Mouse (Mus musculus) CD4-positive, CD25-positive, alpha-beta regulatory T cell, adult 2 months (primary cell): ENCODE results near the gene Pim1.

Experiments used
- DNase-seq: peaks from one replicate; pipeline ENCODE4 v3.0.0-alpha.2; 2012; ENCODE audit warnings: low read depth, low spot score

The Pim1 gene

DNA sequence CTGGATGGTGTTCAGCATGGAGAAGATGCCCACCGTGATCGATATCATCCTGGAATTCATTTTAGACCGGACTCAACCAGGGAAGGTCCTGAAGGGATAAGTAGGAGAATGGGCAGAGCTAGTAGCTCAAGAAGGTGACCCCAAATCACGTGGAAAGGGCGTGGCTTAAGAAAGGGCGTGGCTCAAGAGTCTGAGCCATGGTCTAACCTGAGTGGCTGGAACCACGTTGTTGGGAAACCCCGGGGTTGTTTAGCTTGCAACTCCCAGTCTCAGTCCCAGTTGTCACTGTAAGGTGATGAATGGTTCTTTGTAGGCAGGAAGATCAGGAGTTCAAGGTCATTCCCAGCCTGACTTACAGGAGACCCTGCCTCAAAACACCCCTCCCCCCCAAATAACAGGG is 29.2 kb downstream of the Pim1 start:
- no peak for DNase-seq

- DNase-seq: no peak
Measured at GRCm38 (mm10) chr17:29525613-29526012, 35.1 kb downstream of the Pim1 start.

DNA sequence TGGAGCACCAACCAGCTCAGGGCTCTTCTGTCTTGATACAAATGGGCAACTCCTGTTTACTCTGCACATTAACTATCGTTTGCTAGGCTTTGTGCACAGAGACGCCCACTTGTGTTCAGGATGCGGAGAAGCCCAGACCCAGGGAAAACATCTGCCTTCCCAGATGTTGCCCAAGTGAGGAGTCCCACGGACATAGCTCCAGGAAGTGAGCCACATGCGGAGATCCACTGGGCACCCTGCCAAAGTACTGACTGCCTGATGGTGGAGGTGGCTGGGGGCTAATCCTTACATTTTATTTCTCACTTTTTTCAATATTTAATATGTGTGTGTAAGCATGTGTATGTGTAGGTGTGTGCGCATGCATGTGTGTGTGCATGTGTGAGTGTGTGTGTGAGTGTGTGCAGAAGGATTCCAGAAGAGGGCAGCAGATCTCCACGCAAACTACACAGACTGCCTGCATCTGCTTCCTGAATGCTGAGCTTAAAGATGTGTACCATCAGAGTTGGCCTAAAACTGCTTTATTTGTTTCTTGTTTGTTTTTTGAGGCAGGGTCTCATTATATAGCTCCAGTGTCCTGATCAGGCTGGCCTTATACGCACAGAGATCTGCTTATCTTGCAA is 38.1 kb downstream of the Pim1 start:
- DNase-seq: peak; percentile 78

GRCm38 (mm10) chr17:29530508-29530907 is 40.0 kb downstream of the Pim1 start:
- peak; percentile 63 for DNase-seq

GRCm38 (mm10) chr17:29531278-29531677 is 40.7 kb downstream of the Pim1 start:
- DNase-seq: peak; percentile 81

DNA sequence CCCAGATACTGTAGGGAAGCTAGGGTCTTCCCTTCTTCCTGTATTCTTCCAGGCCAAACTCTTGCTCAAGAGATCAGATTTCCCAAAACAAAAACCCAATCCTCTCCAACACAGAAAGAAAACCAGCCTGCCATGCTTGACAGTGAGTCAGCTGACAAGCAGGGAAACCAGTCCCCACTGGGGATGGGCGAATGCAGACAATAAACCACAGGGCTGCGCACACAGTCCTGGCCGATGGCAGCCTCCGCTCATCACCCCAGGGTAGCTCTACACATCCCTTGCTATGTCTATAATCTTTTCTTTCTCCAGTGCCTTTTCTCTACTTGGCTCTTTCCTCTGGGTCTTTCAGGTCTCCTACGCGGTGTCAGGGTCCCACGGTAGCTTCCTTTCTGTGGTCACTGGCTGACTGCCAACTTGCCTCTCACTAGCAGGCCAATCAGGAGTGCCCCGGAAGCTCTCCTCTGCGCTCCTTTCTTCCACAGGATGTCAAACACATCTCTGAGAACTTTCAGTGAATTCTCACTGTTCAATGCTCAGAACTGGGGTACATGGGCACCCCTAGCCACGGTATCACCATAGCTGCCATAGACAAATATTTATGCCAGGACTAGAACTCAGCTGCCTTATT is 41.3 kb downstream of the Pim1 start:
- peak; percentile 93 for DNase-seq

DNA sequence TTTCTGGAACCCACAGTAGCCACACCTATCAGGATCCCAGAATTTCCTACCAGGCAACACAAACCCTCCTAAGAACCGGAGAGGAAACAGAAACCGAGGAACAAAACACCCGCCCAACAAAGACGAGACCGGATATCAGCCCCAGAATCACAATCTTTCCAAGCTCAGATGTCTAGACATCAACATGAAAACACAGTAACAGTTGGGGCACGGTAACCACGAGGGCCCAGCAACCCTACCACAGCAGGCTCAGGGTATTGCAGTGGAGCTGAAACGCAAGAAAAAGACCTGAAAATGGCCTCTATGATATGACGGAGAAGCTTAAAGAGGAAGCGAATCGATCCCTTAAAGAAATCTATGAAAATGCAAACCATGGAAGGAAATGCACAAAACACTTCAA is 43.3 kb downstream of the Pim1 start:
- DNase-seq: peak; percentile 83

DNA sequence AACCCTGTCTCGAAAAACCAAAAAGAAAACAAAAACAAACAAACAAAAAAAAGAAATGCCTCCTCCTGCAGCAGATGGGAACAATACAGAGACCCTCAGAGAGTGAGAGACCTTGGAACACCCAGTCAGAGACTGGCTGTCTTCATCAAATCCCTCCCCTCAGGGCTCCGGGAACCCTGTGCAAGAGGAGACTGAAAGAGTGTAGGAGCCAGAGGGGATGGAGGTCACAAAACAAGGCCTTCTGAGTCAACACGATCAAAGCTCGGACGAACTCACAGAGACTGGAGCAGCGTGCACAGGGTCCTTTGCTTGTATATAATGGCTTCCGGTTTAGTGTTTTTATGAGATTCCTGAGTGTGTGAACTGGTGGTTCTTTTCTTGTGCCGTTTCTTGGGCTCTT is 49.9 kb downstream of the Pim1 start:
- DNase-seq: no peak

DNA sequence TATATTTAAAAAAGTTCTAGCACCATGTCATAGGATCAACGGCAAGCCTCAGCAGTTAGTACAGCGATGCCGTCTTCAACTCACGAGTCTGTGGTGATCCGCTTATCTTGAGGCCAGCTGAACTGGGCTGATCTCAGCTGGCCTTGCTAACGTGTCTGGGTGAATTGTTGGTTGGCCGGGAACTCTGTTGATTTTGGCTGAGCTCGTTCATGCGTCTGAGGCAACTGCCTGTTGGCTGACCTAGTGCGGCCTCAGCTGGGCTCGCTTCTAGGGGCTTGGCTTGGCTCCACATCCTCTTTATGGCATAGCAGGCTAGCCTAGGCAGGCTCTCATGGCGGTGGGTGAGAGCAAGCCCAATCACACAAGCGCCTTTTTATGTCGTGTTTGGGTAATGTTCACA is 50.9 kb downstream of the Pim1 start:
- DNase-seq: no peak

DNA sequence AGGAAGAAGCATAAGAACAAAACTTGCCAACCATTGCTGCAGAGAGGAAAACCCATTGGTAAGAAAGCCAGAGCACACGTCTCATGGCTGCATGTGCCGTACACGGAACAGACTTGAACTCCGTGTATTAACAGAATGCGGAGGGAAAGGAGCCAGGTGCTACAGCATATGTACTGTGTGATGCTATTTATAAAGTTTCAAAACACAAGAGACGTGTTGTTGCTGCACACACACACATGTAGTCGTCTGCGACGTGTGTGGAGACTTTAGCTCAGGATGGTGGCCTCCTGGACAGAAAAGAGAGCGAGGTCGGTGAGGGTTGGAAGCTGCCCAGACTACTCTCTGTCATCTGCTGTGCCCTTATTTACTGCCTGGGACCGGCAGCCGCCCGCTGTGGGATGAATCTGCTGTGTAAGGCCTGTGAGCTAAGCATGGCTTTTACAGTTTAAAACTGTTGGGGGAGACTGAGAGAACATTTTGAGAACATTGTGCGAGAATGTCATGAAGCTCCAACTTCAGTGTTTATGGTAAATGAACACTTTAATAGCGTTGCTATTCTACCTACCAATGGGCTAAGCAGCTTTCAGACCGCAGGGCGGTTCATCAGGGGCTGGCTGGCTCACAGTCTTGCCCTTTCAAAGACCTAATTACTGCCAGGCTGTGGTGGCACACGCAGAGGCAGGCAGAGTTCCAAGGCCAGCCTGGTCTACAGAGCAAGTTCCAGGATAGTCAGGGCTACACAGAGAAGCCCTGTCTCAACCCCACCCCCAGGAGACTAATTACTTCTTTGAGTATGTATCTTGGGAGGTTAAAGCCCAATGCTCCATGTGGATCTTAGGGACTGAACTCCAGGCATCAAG is 52.5 kb downstream of the Pim1 start:
- no peak for DNase-seq

DNA sequence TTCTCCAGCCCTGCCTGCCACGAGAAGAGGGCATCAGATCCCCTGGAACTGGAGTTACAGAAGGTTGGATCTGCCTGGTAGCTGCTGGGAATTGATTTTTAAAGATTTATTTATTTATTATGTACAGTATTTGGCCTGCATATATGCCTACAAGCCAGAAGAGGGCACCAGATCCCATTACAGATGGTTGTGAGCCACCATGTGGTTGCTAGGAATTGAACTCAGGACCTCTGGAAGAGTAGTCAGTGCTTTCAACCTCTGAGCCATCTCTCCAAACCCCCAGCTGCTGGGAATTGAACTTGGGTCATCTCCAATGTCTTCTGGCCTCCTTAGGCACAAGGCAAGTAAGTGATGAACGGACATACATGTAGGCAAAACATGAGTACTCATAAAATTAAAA is 53.5 kb downstream of the Pim1 start:
- DNase-seq: no peak

DNA sequence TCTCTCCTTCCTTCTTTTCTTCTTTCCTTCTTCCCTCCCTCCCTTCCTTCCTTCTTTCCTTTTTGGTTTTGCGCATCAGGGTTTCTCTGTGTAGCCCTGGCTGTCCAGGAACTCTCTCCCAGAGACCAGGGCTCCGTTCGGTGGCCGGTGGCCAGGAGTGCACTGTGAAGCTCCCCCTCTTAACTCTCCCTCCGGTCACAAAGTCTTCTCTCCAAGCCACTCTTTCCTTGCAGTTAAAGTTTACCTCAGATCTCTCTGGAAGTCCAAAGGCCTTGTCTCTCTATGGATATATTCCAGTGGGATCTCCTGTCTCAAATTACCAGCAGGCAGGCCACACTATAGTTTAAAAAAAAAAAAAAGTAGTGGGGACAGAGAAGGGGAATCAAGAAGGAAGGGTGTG is 54.7 kb downstream of the Pim1 start:
- no peak for DNase-seq
